Mouse (Mus musculus): ENCODE measurements around the gene Ambp. TPM values are rescaled to one million over a fixed set of nuclear protein-coding genes. Genes with fewer than 3 reads are reported as not detected.

The Ambp gene
- not detected in 2 replicates for polyA plus RNA-seq (2014; fragmentation: Nextera tagmentation; extraction: Ambion mirVana)

- no peak within 1 kb of the TSS for H3K4me3 ChIP-seq (ENCODE audit: low read depth, low read length)
- H3K36me3 ChIP-seq (ENCODE audit: control insufficient read depth, insufficient read depth, low read length): no peaks in the 10 kb centered on the region
- H3K4me1 ChIP-seq (ENCODE audit: control insufficient read depth, insufficient read depth, low read length): no peaks in the 10 kb centered on the region
- H3K9ac ChIP-seq (ENCODE audit: low read length): no peak within 1 kb of the TSS
- H3K4me2 ChIP-seq: no peak within 1 kb of the TSS
- no peak for ATAC-seq (ENCODE audit: low FRiP score)
- WGBS: 66% methylated on average over 5 of the region's 5 CpGs
- no peaks in the 10 kb centered on the region for H3K9me3 ChIP-seq (ENCODE audit: control insufficient read depth, low read length)
- H3K27me3 ChIP-seq (ENCODE audit: control insufficient read depth, insufficient read depth, low read length): no peaks in the 10 kb centered on the region
- DNase-seq (ENCODE audit: low spot score, missing footprints): no peak
- no peak within 1 kb of the TSS for H3K27ac ChIP-seq (ENCODE audit: low read depth, low read length)
Measured at GRCm38 (mm10) chr4:63154699-63155098, at the start of gene Ambp. Gene Ambp (minus strand): TSS chr4:63154799.

GRCm38 (mm10) chr4:63203874-63204273, 49.3 kb upstream of the Ambp start:
- no peak overlapping the region for H3K27ac ChIP-seq (ENCODE audit: low read depth, low read length)
- WGBS: 94% methylated on average over 7 of the region's 7 CpGs
- H3K36me3 ChIP-seq (ENCODE audit: control insufficient read depth, insufficient read depth, low read length): no peaks in the 10 kb centered on the region
- H3K4me3 ChIP-seq (ENCODE audit: low read depth, low read length): no peak overlapping the region
- no peaks in the 10 kb centered on the region for H3K9me3 ChIP-seq (ENCODE audit: control insufficient read depth, low read length)
- no peaks in the 10 kb centered on the region for H3K4me1 ChIP-seq (ENCODE audit: control insufficient read depth, insufficient read depth, low read length)
- H3K4me2 ChIP-seq: no peak overlapping the region
- no peak overlapping the region for H3K9ac ChIP-seq (ENCODE audit: low read length)
- H3K27me3 ChIP-seq (ENCODE audit: control insufficient read depth, insufficient read depth, low read length): no peaks in the 10 kb centered on the region
- DNase-seq (ENCODE audit: low spot score, missing footprints): peak; percentile 49
- no peak for ATAC-seq (ENCODE audit: low FRiP score)

- Histone ChIP-seq H3K36me3 (ENCODE audit: control insufficient read depth, insufficient read depth, low read length) (no peaks in the 10 kb centered on the region), H3K27me3 (ENCODE audit: control insufficient read depth, insufficient read depth, low read length) (no peaks in the 10 kb centered on the region), H3K4me2 (no peak overlapping the region), H3K9ac (ENCODE audit: low read length) (no peak overlapping the region), H3K27ac (ENCODE audit: low read depth, low read length) (no peak overlapping the region), H3K4me1 (ENCODE audit: control insufficient read depth, insufficient read depth, low read length) (no peaks in the 10 kb centered on the region), H3K4me3 (ENCODE audit: low read depth, low read length) (no peak overlapping the region), H3K9me3 (ENCODE audit: control insufficient read depth, low read length) (no peaks in the 10 kb centered on the region)
- 90% methylated on average over 5 of the region's 5 CpGs for WGBS
- no peak for DNase-seq (ENCODE audit: low spot score, missing footprints)
- ATAC-seq (ENCODE audit: low FRiP score): no peak
Measured at GRCm38 (mm10) chr4:63199366-63199765, 44.8 kb upstream of the Ambp start.

DNA sequence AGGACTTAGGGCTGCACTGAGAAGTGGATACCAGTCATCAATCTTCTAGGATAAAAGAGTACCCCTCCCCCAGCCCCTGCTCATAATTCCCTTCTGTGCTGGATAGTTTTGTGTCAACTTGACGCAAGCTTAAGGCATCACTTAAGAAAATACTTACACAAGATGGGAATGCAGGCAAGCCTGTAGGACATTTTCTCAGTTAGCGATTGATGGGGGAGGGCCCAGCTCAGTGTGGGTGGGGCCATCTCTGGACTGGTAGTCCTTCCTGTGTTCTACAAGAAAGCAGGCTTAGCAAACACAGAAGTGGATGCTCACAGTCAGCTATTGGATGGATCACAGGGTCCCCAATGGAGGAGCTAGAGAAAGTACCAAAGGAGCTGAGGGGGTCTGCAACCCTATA, 39.8 kb upstream of the Ambp start:
- no peaks in the 10 kb centered on the region for H3K4me1 ChIP-seq (ENCODE audit: control insufficient read depth, insufficient read depth, low read length)
- 89% methylated on average over 2 of the region's 2 CpGs for WGBS
- no peak for ATAC-seq (ENCODE audit: low FRiP score)

GRCm38 (mm10) chr4:63191641-63192040, 37.0 kb upstream of the Ambp start:
- Histone ChIP-seq H3K4me1 (ENCODE audit: control insufficient read depth, insufficient read depth, low read length) (no peaks in the 10 kb centered on the region), H3K36me3 (ENCODE audit: control insufficient read depth, insufficient read depth, low read length) (no peaks in the 10 kb centered on the region), H3K9ac (ENCODE audit: low read length) (no peak overlapping the region), H3K4me3 (ENCODE audit: low read depth, low read length) (no peak overlapping the region), H3K4me2 (no peak overlapping the region), H3K27ac (ENCODE audit: low read depth, low read length) (no peak overlapping the region), H3K9me3 (ENCODE audit: control insufficient read depth, low read length) (no peaks in the 10 kb centered on the region), H3K27me3 (ENCODE audit: control insufficient read depth, insufficient read depth, low read length) (no peaks in the 10 kb centered on the region)
- no peak for DNase-seq (ENCODE audit: low spot score, missing footprints)
- WGBS: 75% methylated on average over 5 of the region's 5 CpGs
- no peak for ATAC-seq (ENCODE audit: low FRiP score)

More for the DNA sequence above, 39.8 kb upstream of the Ambp start:
- H3K27me3 ChIP-seq (ENCODE audit: control insufficient read depth, insufficient read depth, low read length): no peaks in the 10 kb centered on the region
- no peak overlapping the region for H3K27ac ChIP-seq (ENCODE audit: low read depth, low read length)
- no peak overlapping the region for H3K4me2 ChIP-seq
- H3K4me3 ChIP-seq (ENCODE audit: low read depth, low read length): no peak overlapping the region
- H3K9ac ChIP-seq (ENCODE audit: low read length): no peak overlapping the region
- H3K36me3 ChIP-seq (ENCODE audit: control insufficient read depth, insufficient read depth, low read length): no peaks in the 10 kb centered on the region
- H3K9me3 ChIP-seq (ENCODE audit: control insufficient read depth, low read length): no peaks in the 10 kb centered on the region
- no peak for DNase-seq (ENCODE audit: low spot score, missing footprints)

- Histone ChIP-seq H3K4me3 (ENCODE audit: low read depth, low read length) (no peak overlapping the region), H3K9ac (ENCODE audit: low read length) (no peak overlapping the region), H3K9me3 (ENCODE audit: control insufficient read depth, low read length) (no peaks in the 10 kb centered on the region), H3K27me3 (ENCODE audit: control insufficient read depth, insufficient read depth, low read length) (no peaks in the 10 kb centered on the region), H3K4me1 (ENCODE audit: control insufficient read depth, insufficient read depth, low read length) (no peaks in the 10 kb centered on the region), H3K27ac (ENCODE audit: low read depth, low read length) (no peak overlapping the region), H3K4me2 (no peak overlapping the region), H3K36me3 (ENCODE audit: control insufficient read depth, insufficient read depth, low read length) (no peaks in the 10 kb centered on the region)
- DNase-seq (ENCODE audit: low spot score, missing footprints) (peak; percentile 54), ATAC-seq (ENCODE audit: low FRiP score) (peak; percentile 67)
- 60% methylated on average over 21 of the region's 21 CpGs for WGBS
Measured at GRCm38 (mm10) chr4:63186281-63186870, 31.8 kb upstream of the Ambp start.

DNA sequence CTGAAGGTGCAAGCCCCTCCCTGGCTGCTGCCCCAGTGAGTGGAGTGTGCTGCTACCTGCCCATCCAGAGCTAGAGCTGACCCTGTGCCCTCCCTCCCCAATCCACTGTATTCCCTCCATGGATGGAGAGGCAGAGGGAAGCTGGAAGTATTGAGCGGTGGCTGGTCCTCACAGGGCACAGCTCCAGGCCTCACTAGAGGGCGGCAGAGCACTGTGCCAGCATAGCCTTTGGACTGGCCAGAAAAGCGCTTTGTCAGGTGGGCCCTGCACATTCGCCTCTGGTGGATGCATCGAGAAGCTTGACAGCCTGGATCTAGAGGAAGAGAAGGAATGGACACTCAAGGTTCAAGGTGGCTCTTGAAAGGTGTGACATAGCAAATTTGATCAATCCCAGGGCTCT, 27.0 kb upstream of the Ambp start:
- H3K36me3 ChIP-seq (ENCODE audit: control insufficient read depth, insufficient read depth, low read length): no peaks in the 10 kb centered on the region
- H3K4me1 ChIP-seq (ENCODE audit: control insufficient read depth, insufficient read depth, low read length): no peaks in the 10 kb centered on the region
- H3K4me2 ChIP-seq: no peak overlapping the region
- H3K27ac ChIP-seq (ENCODE audit: low read depth, low read length): no peak overlapping the region
- peak; percentile 90 for DNase-seq (ENCODE audit: low spot score, missing footprints)
- no peaks in the 10 kb centered on the region for H3K9me3 ChIP-seq (ENCODE audit: control insufficient read depth, low read length)
- H3K9ac ChIP-seq (ENCODE audit: low read length): no peak overlapping the region
- H3K27me3 ChIP-seq (ENCODE audit: control insufficient read depth, insufficient read depth, low read length): no peaks in the 10 kb centered on the region
- peak; percentile 91 for ATAC-seq (ENCODE audit: low FRiP score)
- WGBS: 17% methylated on average over 5 of the region's 5 CpGs
- no peak overlapping the region for H3K4me3 ChIP-seq (ENCODE audit: low read depth, low read length)

DNA sequence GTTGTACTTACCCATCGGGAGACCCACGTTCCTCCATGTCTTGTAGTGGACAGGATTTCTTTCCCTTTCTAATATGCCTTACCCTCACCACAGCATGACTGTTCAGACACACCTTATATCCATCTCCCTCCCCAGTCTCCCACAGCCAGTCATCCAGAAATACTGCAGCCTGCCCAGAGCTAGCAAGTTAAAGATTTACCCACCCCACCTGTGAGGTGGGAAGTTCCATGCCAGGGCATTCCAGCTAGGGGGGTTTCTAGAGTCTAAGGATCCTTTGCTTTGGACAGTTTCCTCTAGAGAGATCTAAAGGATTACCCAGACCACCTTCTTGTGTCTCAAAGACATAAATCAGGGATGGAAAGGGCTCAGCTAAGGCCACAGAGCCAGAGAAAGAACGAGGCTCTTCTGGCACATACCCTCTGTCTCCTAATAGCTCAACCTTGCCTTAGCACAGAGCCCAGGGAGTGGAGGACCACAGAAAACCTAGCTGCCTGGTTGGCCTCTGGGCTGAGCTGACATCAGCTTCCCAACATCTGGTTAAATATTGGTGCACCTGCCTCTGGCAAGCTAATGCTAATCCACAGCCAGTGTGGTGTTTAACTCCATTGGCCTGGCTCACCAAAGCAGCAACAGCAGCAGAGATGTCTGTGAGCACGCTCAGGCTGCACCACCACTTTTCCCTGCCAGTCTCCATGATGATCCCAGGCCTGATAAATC, 17.5 kb upstream of the Ambp start, which contains the start of gene Kif12:
TSS of gene Kif12 (minus strand) at position 163 of the 717 bp plus-strand sequence.
- ATAC-seq (ENCODE audit: low FRiP score): no peak
- H3K4me2 ChIP-seq: no peak within 1 kb of the TSS
- 75% methylated on average over 4 of the region's 4 CpGs for WGBS

DNA sequence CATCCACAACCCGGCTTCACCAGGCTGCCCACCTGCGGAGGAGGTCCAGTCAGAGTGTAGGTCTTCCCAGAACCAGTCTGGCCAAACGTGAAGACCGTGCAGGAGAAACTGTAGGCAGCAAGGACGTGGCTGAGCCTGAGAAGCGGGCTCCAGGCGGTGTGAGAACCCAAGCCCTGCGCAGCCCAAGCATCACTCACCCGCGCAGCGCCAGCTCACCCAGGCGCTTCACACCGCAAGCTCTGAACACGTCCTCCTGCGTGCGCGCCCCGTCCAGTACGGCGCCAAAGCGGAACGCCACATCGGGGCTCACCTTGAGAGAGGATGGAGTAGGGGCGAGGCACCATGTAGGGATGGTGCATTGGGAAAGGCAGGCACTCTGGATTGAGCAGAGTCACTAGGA, 16.5 kb upstream of the Ambp start:
- no peaks in the 10 kb centered on the region for H3K27me3 ChIP-seq (ENCODE audit: control insufficient read depth, insufficient read depth, low read length)
- H3K4me1 ChIP-seq (ENCODE audit: control insufficient read depth, insufficient read depth, low read length): no peaks in the 10 kb centered on the region
- no peak overlapping the region for H3K27ac ChIP-seq (ENCODE audit: low read depth, low read length)
- peak; percentile 69 for DNase-seq (ENCODE audit: low spot score, missing footprints)
- 47% methylated on average over 24 of the region's 24 CpGs for WGBS
- no peaks in the 10 kb centered on the region for H3K9me3 ChIP-seq (ENCODE audit: control insufficient read depth, low read length)
- H3K36me3 ChIP-seq (ENCODE audit: control insufficient read depth, insufficient read depth, low read length): no peaks in the 10 kb centered on the region
- no peak overlapping the region for H3K9ac ChIP-seq (ENCODE audit: low read length)
- no peak for ATAC-seq (ENCODE audit: low FRiP score)
- no peak overlapping the region for H3K4me3 ChIP-seq (ENCODE audit: low read depth, low read length)
- H3K4me2 ChIP-seq: no peak overlapping the region

More for the DNA sequence above, 17.5 kb upstream of the Ambp start, which contains the start of gene Kif12:
- Histone ChIP-seq H3K4me3 (ENCODE audit: low read depth, low read length) (no peak within 1 kb of the TSS), H3K36me3 (ENCODE audit: control insufficient read depth, insufficient read depth, low read length) (no peaks in the 10 kb centered on the region), H3K27me3 (ENCODE audit: control insufficient read depth, insufficient read depth, low read length) (no peaks in the 10 kb centered on the region), H3K4me1 (ENCODE audit: control insufficient read depth, insufficient read depth, low read length) (no peaks in the 10 kb centered on the region), H3K27ac (ENCODE audit: low read depth, low read length) (no peak within 1 kb of the TSS), H3K9me3 (ENCODE audit: control insufficient read depth, low read length) (no peaks in the 10 kb centered on the region), H3K9ac (ENCODE audit: low read length) (no peak within 1 kb of the TSS)
- peak; percentile 75 for DNase-seq (ENCODE audit: low spot score, missing footprints)
